Mouse (Mus musculus): ENCODE data around the gene N4bp1.

- TF ChIP-seq POLR2A (IDR thresholded peaks at IDR 0.05; ENCODE audit: insufficient read length, low read depth) (no peak), MAX (IDR thresholded peaks at IDR 0.05; ENCODE audit: low read depth) (no peak), MYOG (IDR thresholded peaks at IDR 0.05; ENCODE audit: control insufficient read depth in 1 of 3, insufficient read depth in 1 of 3, insufficient read length in 2 of 3, low read depth in 2 of 3) (no peak), USF1 (IDR thresholded peaks at IDR 0.05; ENCODE audit: low read depth) (no peak), E2F4 (IDR thresholded peaks at IDR 0.05; ENCODE audit: insufficient read depth) (no peak), SRF (IDR thresholded peaks at IDR 0.05; ENCODE audit: control insufficient read depth, insufficient read length, low read depth) (no peak), POLR2AphosphoS2 (IDR thresholded peaks at IDR 0.05; ENCODE audit: insufficient read length, low read depth) (no peak)
These were observed 114.9 kb downstream of the N4bp1 start for GRCm38 (mm10) chr8:86769945-86770715.

Measured in myocyte (in vitro differentiated cells).